Mouse (Mus musculus): Measurements from ENCODE around the gene Nek8. TPM values are rescaled to one million over a fixed set of nuclear protein-coding genes. Genes with fewer than 3 reads are reported as not detected.

Nek8 gene
- total RNA-seq (2017): 7.1 and 8.2 TPM in 2 replicates

GRCm38 (mm10) chr11:78176402-78176862 is at the start of gene Nek8, which contains the start of gene Tlcd1:
Gene Nek8, minus strand, starts transcription at chr11:78176675.
Gene Tlcd1, plus strand, starts transcription at chr11:78176711.
- ATAC-seq (replicated peaks; ENCODE audit: low read depth, poor library complexity, severe bottlenecking): peak; percentile 46

DNA sequence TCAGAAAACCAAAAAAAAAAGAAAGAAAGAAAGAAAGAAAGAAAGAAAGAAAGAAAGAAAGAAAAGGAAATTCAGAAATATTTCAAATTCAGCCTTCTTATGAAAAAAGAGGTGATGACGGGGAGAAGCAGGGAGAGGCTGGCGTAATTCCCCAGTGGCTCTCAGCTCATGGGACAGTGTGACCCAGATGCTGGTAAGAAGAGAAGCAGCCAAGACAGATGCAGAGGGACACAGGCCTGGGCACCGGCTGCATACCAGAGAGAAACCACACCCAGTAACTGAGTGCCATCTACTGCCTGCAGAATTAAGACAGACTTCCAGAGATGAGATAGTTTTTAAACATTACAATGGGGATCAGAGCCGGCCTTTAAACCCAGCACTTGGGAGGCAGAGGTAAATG is 47.1 kb upstream of the Nek8 start:
- ATAC-seq (replicated peaks; ENCODE audit: low read depth, poor library complexity, severe bottlenecking): no peak

GRCm38 (mm10) chr11:78215709-78216317 is 39.3 kb upstream of the Nek8 start:
- no peak for ATAC-seq (replicated peaks; ENCODE audit: low read depth, poor library complexity, severe bottlenecking)

GRCm38 (mm10) chr11:78213086-78213817 is 36.8 kb upstream of the Nek8 start:
- ATAC-seq (replicated peaks; ENCODE audit: low read depth, poor library complexity, severe bottlenecking): peak; percentile 69

DNA sequence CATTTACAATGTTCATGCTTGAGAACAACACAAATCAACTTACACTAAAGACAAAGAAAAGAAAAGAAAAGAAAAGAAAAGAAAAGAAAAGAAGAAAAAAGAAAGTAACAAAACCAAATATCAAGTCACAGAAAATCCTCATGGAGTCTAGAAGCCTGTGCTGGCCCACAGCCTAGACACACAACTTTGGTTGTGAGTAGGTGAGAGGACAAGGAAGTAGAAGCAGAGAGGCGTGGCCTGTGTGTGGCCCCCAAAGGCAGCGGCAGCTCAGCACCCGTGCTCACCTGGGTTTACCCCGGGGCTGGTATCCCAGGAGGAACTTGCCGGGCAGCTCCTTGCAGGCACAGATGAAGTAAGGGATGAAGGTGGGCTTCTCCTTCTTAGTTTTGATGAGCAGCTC is 35.0 kb upstream of the Nek8 start:
- no peak for ATAC-seq (replicated peaks; ENCODE audit: low read depth, poor library complexity, severe bottlenecking)

DNA sequence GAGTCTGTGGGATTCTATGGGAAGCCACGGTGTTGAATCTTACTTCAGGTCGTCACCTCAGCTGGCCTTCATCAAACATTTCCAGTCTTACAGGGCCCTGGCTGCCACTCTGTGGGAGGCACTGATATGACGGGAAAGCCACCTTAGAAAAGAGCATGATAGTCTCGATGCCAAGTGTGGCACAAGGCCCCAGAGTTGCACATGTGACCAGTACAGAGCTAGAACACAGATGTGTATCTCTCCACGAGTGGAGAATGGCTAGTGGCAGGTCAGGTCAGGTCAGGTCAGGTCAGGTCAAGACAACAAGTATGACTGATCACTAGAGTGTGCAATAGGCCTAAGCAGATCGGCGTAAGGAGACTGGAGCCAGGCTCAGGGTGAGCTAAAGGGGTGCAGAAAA is 34.1 kb upstream of the Nek8 start:
- ATAC-seq (replicated peaks; ENCODE audit: low read depth, poor library complexity, severe bottlenecking): no peak

GRCm38 (mm10) chr11:78209886-78210285 is 33.4 kb upstream of the Nek8 start:
- ATAC-seq (replicated peaks; ENCODE audit: low read depth, poor library complexity, severe bottlenecking): no peak

- no peak for ATAC-seq (replicated peaks; ENCODE audit: low read depth, poor library complexity, severe bottlenecking)
Measured at GRCm38 (mm10) chr11:78207190-78207589, 30.7 kb upstream of the Nek8 start.

DNA sequence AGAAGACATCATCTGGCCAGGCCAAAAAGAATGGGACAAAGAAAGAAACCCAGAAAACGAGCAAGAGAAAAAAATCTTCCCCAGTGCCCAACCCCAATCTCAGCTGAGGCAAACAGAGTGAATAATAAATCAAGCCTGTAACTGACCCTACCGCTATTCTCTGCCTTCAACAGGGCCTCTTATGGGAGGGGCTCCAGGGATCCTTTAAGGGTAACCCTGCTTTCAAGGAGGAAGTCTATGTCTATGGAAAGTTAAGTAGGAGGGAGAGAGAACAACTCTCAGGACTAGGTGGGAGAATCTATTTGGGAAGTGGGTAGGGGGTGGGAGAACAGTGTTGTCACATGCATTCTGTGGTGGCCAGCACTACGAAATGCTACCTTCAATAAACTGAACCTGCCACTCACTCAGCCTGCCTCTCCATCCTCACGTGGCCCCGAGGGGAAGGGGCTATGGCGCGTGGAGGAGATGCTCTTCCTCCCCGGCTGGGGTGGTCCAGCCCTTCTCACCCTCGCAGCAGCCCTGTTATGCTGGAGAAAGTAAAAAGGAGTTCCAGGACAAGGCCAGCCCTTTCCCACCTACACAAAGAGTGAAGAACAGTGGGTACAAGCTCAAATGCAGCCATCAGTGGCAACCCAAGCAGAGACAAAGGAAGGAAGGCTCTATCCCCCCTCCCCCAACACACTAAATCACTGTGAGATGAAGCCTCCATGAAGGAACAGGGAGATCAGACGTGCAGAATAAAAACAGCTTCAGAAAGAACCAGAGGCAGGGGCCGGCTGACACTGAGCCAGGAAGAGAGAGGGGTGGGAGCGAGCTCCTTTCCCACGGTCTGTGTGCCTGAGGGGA is 29.1 kb upstream of the Nek8 start:
- no peak for ATAC-seq (replicated peaks; ENCODE audit: low read depth, poor library complexity, severe bottlenecking)

DNA sequence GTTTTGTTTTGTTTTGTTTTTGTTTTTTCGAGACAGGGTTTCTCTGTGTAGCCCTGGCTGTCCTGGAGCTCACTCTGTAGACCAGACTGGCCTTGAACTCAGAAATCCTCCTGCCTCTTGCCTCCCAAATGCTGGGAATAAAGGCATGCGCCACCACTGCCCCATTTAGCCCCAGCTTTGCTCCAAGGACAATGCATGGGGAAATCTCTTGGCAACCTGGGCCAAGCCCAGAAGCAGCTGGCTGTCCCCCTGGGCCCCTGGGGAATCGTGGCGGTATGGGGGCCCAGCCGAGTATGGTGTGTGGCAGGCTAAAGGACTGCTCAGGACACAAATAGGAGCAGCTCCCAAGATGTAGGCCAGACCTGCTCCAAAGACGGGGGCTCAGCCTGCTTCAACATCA is 27.8 kb upstream of the Nek8 start:
- no peak for ATAC-seq (replicated peaks; ENCODE audit: low read depth, poor library complexity, severe bottlenecking)

DNA sequence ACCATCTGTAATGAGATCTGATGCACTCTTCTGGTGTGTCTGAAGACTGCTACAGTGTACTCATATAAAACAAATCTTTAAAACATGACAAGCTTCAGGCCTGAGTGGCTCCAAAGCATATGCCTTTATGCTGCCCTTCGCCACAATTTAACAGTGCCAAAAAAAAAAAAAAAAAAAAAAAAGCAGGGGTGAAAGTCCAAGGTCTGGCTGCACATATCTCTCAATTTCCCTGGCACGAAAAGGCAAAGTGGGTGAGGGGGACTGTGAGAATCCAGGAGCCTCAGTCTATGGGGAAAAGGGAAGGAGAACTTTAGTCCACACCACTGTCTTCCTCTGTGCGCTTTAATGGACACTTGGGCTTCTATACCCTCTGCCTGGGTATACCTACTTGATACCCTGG is 25.9 kb upstream of the Nek8 start:
- ATAC-seq (replicated peaks; ENCODE audit: low read depth, poor library complexity, severe bottlenecking): no peak

DNA sequence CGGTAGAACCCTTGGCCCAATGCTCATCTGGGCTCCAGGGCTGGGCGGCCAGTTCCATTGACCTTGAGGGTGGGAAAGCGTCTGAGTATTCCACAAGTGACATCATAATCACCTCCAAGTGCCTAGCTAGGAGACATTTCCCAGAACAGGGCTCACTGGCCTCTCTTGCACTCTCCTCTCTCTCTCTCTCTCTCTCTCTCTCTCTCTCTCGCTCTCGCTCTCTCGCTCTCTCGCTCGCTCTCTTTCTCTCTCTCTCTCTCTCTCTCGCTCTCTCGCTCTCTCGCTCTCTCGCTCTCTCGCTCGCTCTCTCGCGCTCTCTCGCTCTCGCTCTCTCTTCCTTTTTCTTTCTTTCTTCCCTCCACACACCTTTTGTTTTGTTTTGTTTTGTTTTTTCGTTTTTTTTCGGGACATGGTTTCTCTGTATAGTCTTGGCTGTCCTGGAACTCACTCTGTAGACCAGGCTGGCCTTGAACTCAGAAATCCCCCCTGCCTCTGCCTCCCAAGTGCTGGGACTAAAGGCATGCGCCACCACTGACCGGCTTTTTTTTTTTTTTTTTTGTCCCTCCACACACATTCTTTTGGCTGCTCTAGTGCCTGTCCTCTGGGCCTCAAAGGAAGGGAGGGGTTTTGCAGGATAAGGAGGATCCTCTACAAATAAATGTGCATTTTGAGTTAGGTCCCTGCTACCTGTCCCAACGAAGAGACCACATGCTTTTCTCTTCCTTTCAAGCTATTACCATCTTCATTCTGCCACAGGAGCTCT is 18.8 kb upstream of the Nek8 start:
- ATAC-seq (replicated peaks; ENCODE audit: low read depth, poor library complexity, severe bottlenecking): no peak

- peak; percentile 89 for ATAC-seq (replicated peaks; ENCODE audit: low read depth, poor library complexity, severe bottlenecking)
Measured at GRCm38 (mm10) chr11:78194411-78195100, 18.1 kb upstream of the Nek8 start.

DNA sequence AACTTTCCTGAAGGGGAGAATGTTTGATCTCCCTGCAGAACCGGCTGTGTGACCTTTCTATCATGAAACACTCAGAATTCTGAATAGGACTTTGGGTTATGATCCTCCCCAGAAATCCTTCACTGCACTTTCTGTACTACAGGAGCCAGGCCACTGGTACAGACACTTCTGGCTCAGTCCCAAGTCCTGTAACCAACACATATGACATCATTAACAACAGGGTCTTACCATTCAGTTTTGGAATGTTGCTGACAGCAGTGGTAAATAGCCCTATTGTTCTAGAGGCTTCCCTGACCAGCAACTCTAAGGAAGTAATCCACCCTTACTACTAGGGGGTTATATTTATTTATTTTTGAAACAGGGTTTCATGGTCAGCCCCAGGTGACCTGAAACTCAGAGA is 16.6 kb upstream of the Nek8 start, which contains the start of gene Proca1:
Gene Proca1, plus strand, starts transcription at position 280 of the 400 bp plus-strand sequence.
- no peak for ATAC-seq (replicated peaks; ENCODE audit: low read depth, poor library complexity, severe bottlenecking)

GRCm38 (mm10) chr11:78190041-78190440 is 13.6 kb upstream of the Nek8 start:
- no peak for ATAC-seq (replicated peaks; ENCODE audit: low read depth, poor library complexity, severe bottlenecking)

DNA sequence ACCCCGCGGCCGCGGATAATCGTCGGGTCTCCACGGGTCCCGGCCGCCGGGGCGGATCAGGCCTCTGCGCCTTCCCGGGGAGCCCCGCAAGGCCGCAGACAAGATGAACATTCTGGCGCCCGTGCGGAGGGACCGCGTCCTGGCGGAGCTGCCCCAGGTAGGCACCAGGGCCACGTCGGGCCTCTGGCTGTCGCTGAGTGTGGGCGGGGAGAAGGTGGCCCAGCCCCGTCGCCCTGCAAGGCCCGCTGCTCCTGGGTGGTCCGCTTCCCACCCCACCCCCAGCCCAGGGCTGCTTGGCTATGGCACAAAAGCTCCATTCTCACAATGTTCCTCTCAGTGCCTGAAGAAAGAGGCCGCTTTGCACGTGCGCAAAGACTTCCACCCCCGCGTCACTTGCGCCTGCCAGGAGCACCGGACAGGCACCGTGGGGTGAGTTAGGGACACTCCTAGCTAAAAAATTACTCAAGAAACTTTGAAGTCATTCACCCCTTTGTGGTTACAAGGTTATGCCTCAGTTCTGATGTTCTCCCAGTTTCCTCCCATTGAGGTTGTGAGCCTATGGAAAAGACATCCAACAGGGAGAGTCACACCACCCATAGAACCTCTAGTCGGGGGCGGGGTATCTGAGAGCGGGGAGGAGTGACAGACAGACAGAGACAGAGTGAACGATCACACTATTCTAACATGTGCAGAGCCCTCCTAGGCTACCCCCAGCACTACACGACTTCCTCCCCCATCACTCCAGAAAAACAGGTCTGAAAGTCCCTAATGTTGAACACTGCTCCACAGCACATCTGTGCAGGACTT is 13.0 kb upstream of the Nek8 start:
- 0 out of 2 replicates have a peak, but pooled peaks have one; percentile 30 for ATAC-seq (replicated peaks; ENCODE audit: low read depth, poor library complexity, severe bottlenecking)

DNA sequence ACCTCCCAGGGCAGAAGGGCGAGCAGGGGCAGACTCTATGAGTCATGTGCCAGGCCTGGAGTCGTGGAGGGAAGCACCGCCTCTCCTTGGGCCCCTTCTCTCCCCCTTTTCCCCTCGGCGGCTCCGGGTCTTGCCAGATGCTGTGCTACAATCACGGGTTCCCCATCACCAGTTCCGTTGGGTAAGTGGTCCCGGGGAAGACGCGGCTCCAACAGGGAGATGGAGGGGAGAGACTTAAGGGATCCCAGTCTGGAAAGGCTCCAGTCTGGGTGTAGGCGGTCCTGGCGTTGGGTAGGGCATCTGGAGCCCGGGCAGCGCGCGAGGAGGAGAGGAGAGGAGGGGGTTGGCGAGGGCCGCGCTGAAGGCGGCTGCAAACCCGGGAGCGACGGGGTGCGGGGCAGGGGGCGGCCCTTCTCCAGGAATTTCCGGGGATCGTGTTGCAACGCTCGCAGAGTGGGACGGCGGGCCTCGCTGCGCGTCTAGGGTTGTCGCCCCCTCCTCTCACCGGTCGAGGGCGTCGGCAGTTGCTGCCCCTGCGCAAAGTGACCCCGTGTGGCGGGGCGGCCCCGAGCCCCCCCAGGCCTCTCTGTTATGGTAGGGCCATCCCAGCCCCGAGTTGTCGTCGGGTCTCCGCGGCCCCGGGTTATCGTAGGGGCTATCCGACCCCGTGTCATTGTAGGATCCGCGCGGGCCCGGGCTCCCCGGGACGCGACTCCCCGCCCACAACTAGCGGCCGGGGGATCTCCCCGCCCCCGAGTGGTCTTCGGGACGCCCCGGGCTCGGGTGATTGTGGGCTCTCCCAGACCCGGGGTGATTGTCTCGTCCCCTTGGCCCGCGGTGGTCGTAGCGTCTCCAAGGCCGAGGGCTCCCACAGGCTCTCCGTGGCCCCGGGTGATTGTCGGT is 12.1 kb upstream of the Nek8 start, which contains the start of gene Rab34:
Gene Rab34, plus strand, starts transcription at position 100 of the 903 bp plus-strand sequence.
- no peak; the same call in 1 of the 2 replicates for ATAC-seq (replicated peaks; ENCODE audit: low read depth, poor library complexity, severe bottlenecking)
